Comparison of ENCODE assay signal across 9 mouse cellular contexts in genomic region chr2:91984906-91985525, GRCm38 (mm10). TPM values are rescaled to one million over a fixed set of nuclear protein-coding genes. Genes with fewer than 3 reads are reported as not detected.
DNase-seq lines count a peak whose midpoint lies in the region; ATAC-seq and TF ChIP-seq lines count a peak whose summit lies in the region.
"Had no signal": no experiment of that assay in that cellular context is flagged by ENCODE, and none has a peak within 500 bp of the region (broad histone marks: within the 10 kb centered on the region; RNA-seq: fewer than 3 reads in every experiment).

No protein-coding gene starts in this region.

- 33% methylated on average over 9 of the region's 9 CpGs for WGBS in lung, embryonic 14.5 days
- WGBS in embryonic facial prominence, embryonic 12.5 days: 32% methylated on average over 9 of the region's 9 CpGs
- WGBS in limb, embryonic 10.5 days: 25% methylated on average over 9 of the region's 9 CpGs
- 51% methylated on average over 9 of the region's 9 CpGs for WGBS in small intestine, adult 2 months

- ATAC-seq in lung, embryonic 14.5 days (ENCODE audit: insufficient read depth): no peak; the same call in none of the 2 replicates
- no peak for ATAC-seq in embryonic facial prominence, embryonic 12.5 days (ENCODE audit: insufficient number of reproducible peaks, insufficient read depth, low FRiP score, low TSS enrichment)

- 0 out of 2 replicates have a peak, but pooled peaks cover 5% of the 10 kb centered on the region for H3K4me1 ChIP-seq in lung, embryonic 14.5 days (ENCODE audit: insufficient read depth)
- peaks cover 23% of the 10 kb centered on the region for H3K4me1 ChIP-seq in embryonic facial prominence, embryonic 12.5 days
- peaks cover 56% of the 10 kb centered on the region for H3K4me1 ChIP-seq in limb, embryonic 10.5 days
- H3K4me1 ChIP-seq in small intestine, adult 2 months (ENCODE audit: control insufficient read depth, insufficient read depth, insufficient read length, low read length): peaks cover 11% of the 10 kb centered on the region; the same call in 1 of the 2 replicates

- H3K4me3 ChIP-seq in lung, embryonic 14.5 days (ENCODE audit: low read depth, low read length): no peak overlapping the region
- H3K4me3 ChIP-seq in embryonic facial prominence, embryonic 12.5 days: 0 out of 2 replicates have a peak overlapping the region, but pooled peaks have one; percentile 19
- peak overlapping the region; percentile 33 for H3K4me3 ChIP-seq in limb, embryonic 10.5 days
- H3K4me3 ChIP-seq in small intestine, adult 2 months (ENCODE audit: low read depth, low read length): no peak overlapping the region
- H3K4me3 ChIP-seq in layer of hippocampus, adult 2 months: no peak overlapping the region

- TF ChIP-seq CTCF in lung, embryonic 14.5 days (IDR thresholded peaks at IDR 0.05; ENCODE audit: low read depth): no peak
- TF ChIP-seq CTCF in small intestine, adult 2 months (IDR thresholded peaks at IDR 0.05; ENCODE audit: extremely low read depth, insufficient read length, insufficient replicate concordance, low read depth, low read length): no peak
- TF ChIP-seq CTCF in layer of hippocampus, adult 2 months (conservative IDR thresholded peaks at IDR 0.05): no peak

- H3K4me2 ChIP-seq in lung, embryonic 14.5 days: peak overlapping the region; percentile 51; the same call in 1 of the 2 replicates
- peak overlapping the region; percentile 38 for H3K4me2 ChIP-seq in embryonic facial prominence, embryonic 12.5 days (replicated peaks)

- H3K9me3 ChIP-seq in lung, embryonic 14.5 days (ENCODE audit: low read depth, low read length): no peaks in the 10 kb centered on the region
- H3K9me3 ChIP-seq in embryonic facial prominence, embryonic 12.5 days: no peaks in the 10 kb centered on the region
- H3K9me3 ChIP-seq in limb, embryonic 10.5 days (replicated peaks): no peaks in the 10 kb centered on the region

- H3K27me3 ChIP-seq in lung, embryonic 14.5 days (ENCODE audit: insufficient read depth, low read length): no peaks in the 10 kb centered on the region
- H3K27me3 ChIP-seq in embryonic facial prominence, embryonic 12.5 days: no peaks in the 10 kb centered on the region
- H3K27me3 ChIP-seq in limb, embryonic 10.5 days (ENCODE audit: low read depth, poor library complexity, severe bottlenecking): no peaks in the 10 kb centered on the region
- H3K27me3 ChIP-seq in small intestine, adult 2 months (ENCODE audit: control insufficient read depth, insufficient read depth, low read length): no peaks in the 10 kb centered on the region

- peak; percentile 37 for DNase-seq in lung, embryonic 14.5 days
- no peak for DNase-seq in lung, postnatal 25 days (ENCODE audit: low spot score)
- DNase-seq in limb, embryonic 10.5 days (ENCODE audit: low spot score): no peak
- DNase-seq in adrenal gland, adult 2 months: no peak
- DNase-seq in layer of hippocampus, adult 8-10 months (ENCODE audit: low spot score in 2 of 2): no peak
- no peak for DNase-seq in layer of hippocampus, adult 2 months (ENCODE audit: low spot score in 2 of 2)

- H3K36me3 ChIP-seq in lung, embryonic 14.5 days (ENCODE audit: insufficient read depth): peaks cover 30% of the 10 kb centered on the region
- no peaks in the 10 kb centered on the region for H3K36me3 ChIP-seq in embryonic facial prominence, embryonic 12.5 days
- H3K36me3 ChIP-seq in limb, embryonic 10.5 days: no peaks in the 10 kb centered on the region
- no peaks in the 10 kb centered on the region; the same call in 1 of the 2 replicates for H3K36me3 ChIP-seq in small intestine, adult 2 months (ENCODE audit: control insufficient read depth, insufficient read depth, low read length)

- no peak overlapping the region for H3K9ac ChIP-seq in lung, embryonic 14.5 days
- H3K9ac ChIP-seq in embryonic facial prominence, embryonic 12.5 days: 0 out of 2 replicates have a peak overlapping the region, but pooled peaks have one; percentile 17

- no peak for TF ChIP-seq POLR2A in small intestine, adult 2 months (IDR thresholded peaks at IDR 0.05; ENCODE audit: low read depth, low read length)

- H3K27ac ChIP-seq in lung, embryonic 14.5 days (ENCODE audit: low read depth): peak overlapping the region; percentile 81
- peak overlapping the region; percentile 67 for H3K27ac ChIP-seq in embryonic facial prominence, embryonic 12.5 days
- H3K27ac ChIP-seq in limb, embryonic 10.5 days: peak overlapping the region; percentile 78
- peak overlapping the region; percentile 70 for H3K27ac ChIP-seq in small intestine, adult 2 months (ENCODE audit: insufficient read depth, low read depth, low read length)
- H3K27ac ChIP-seq in layer of hippocampus, adult 2 months: no peak overlapping the region

RNA-seq across cellular contexts. Expression of gene Dgkz, which starts 9.4 kb away (rescaled TPM):
- 59.2 and 63.9 TPM in 2 replicates for polyA plus RNA-seq in lung, embryonic 14.5 days (2014; fragmentation: Nextera tagmentation; extraction: Ambion mirVana)
- polyA plus RNA-seq in embryonic facial prominence, embryonic 12.5 days (2016; fragmentation: Nextera tagmentation; extraction: Ambion mirVana): 39.1 and 40.8 TPM in 2 replicates
- 57.3 and 59.9 TPM in 2 replicates for polyA plus RNA-seq in limb, embryonic 10.5 days (2016; fragmentation: Nextera tagmentation; extraction: Ambion mirVana)
- polyA plus RNA-seq in small intestine, adult 2 months (2012; rRNA removed): 165 and 295 TPM in 2 replicates
- 10 to 100 TPM; 37.8 to 57.6 TPM for total RNA-seq in adrenal gland, adult 2 months (2021)
- polyA plus RNA-seq in adrenal gland, adult 2 months (2012; rRNA removed): 108 and 122 TPM in 2 replicates
- total RNA-seq in layer of hippocampus, adult 8-10 months (2022): 100 to 1,000 TPM; 463 to 479 (median 474) TPM
- total RNA-seq in layer of hippocampus, adult 2 months (2021): 100 to 1,000 TPM; 513 to 526 TPM

RNA-seq across cellular contexts. Expression of gene Creb3l1, which starts 39.3 kb away (rescaled TPM):
- polyA plus RNA-seq in lung, embryonic 14.5 days (2014; fragmentation: Nextera tagmentation; extraction: Ambion mirVana): 18.6 and 19.3 TPM in 2 replicates
- polyA plus RNA-seq in embryonic facial prominence, embryonic 12.5 days (2016; fragmentation: Nextera tagmentation; extraction: Ambion mirVana): 3.3 and 3.6 TPM in 2 replicates
- polyA plus RNA-seq in limb, embryonic 10.5 days (2016; fragmentation: Nextera tagmentation; extraction: Ambion mirVana): 0.45 and 1.1 TPM in 2 replicates
- polyA plus RNA-seq in small intestine, adult 2 months (2012; rRNA removed): 22.5 and 25.4 TPM in 2 replicates
- 10 to 100 TPM; 11.1 to 17.3 TPM for total RNA-seq in adrenal gland, adult 2 months (2021)
- polyA plus RNA-seq in adrenal gland, adult 2 months (2012; rRNA removed): 6.4 and 6.6 TPM in 2 replicates
- total RNA-seq in layer of hippocampus, adult 8-10 months (2022): 1 to 10 TPM; 2.5 to 2.8 (median 2.7) TPM
- 1 to 10 TPM; 3.2 to 3.6 TPM for total RNA-seq in layer of hippocampus, adult 2 months (2021)

RNA-seq across cellular contexts. Expression of gene Gm9821, which starts 39.5 kb away (rescaled TPM):
- polyA plus RNA-seq in lung, embryonic 14.5 days (2014; fragmentation: Nextera tagmentation; extraction: Ambion mirVana): 0.34 and 1.1 TPM in 2 replicates
- 0.36 and 0.73 TPM in 2 replicates for polyA plus RNA-seq in embryonic facial prominence, embryonic 12.5 days (2016; fragmentation: Nextera tagmentation; extraction: Ambion mirVana)
- polyA plus RNA-seq in limb, embryonic 10.5 days (2016; fragmentation: Nextera tagmentation; extraction: Ambion mirVana): 0.33 and 0.56 TPM in 2 replicates
- polyA plus RNA-seq in small intestine, adult 2 months (2012; rRNA removed): not detected in 2 replicates
- total RNA-seq in adrenal gland, adult 2 months (2021): not detected
- not detected in 2 replicates for polyA plus RNA-seq in adrenal gland, adult 2 months (2012; rRNA removed)
- total RNA-seq in layer of hippocampus, adult 8-10 months (2022): not detected
- not detected for total RNA-seq in layer of hippocampus, adult 2 months (2021)
- total RNA-seq: layer of hippocampus, postnatal 14 days had no signal

RNA-seq across cellular contexts. Expression of gene Mdk, which starts 52.9 kb away (rescaled TPM):
- 1,044 and 1,097 TPM in 2 replicates for polyA plus RNA-seq in lung, embryonic 14.5 days (2014; fragmentation: Nextera tagmentation; extraction: Ambion mirVana)
- polyA plus RNA-seq in embryonic facial prominence, embryonic 12.5 days (2016; fragmentation: Nextera tagmentation; extraction: Ambion mirVana): 1,900 and 1,964 TPM in 2 replicates
- polyA plus RNA-seq in limb, embryonic 10.5 days (2016; fragmentation: Nextera tagmentation; extraction: Ambion mirVana): 2,617 and 2,689 TPM in 2 replicates
- polyA plus RNA-seq in small intestine, adult 2 months (2012; rRNA removed): 2.4 and 5.9 TPM in 2 replicates
- 1 to 10 TPM; 6.0 to 8.0 TPM for total RNA-seq in adrenal gland, adult 2 months (2021)
- polyA plus RNA-seq in adrenal gland, adult 2 months (2012; rRNA removed): 1.3 and 2.1 TPM in 2 replicates
- 10 to 100 TPM; 21.4 to 27.8 (median 24.1) TPM for total RNA-seq in layer of hippocampus, adult 8-10 months (2022)
- 10 to 100 TPM; 25.3 to 31.9 TPM for total RNA-seq in layer of hippocampus, adult 2 months (2021)

RNA-seq across cellular contexts. Expression of gene Chrm4, which starts 58.0 kb away (rescaled TPM):
- polyA plus RNA-seq in lung, embryonic 14.5 days (2014; fragmentation: Nextera tagmentation; extraction: Ambion mirVana): 0.22 and 0.33 TPM in 2 replicates
- polyA plus RNA-seq in embryonic facial prominence, embryonic 12.5 days (2016; fragmentation: Nextera tagmentation; extraction: Ambion mirVana): 0.65 and 1.2 TPM in 2 replicates
- 0.67 and 0.76 TPM in 2 replicates for polyA plus RNA-seq in limb, embryonic 10.5 days (2016; fragmentation: Nextera tagmentation; extraction: Ambion mirVana)
- 2.2 and 2.9 TPM in 2 replicates for polyA plus RNA-seq in small intestine, adult 2 months (2012; rRNA removed)
- 1 to 10 TPM; 2.1 to 3.1 TPM for total RNA-seq in adrenal gland, adult 2 months (2021)
- 0.28 and 0.49 TPM in 2 replicates for polyA plus RNA-seq in adrenal gland, adult 2 months (2012; rRNA removed)
- total RNA-seq in layer of hippocampus, adult 8-10 months (2022): 10 to 100 TPM; 27.0 to 29.9 (median 29.1) TPM
- 10 to 100 TPM; 22.1 to 26.0 TPM for total RNA-seq in layer of hippocampus, adult 2 months (2021)

Comparison
In these comparisons a context has a peak if more than half of its experiments do, and no peak if none do; other contexts are left out.
1. H3K4me3 ChIP-seq: peak in embryonic facial prominence, embryonic 12.5 days (single experiment) and limb, embryonic 10.5 days (single experiment); none in lung, embryonic 14.5 days (single experiment), small intestine, adult 2 months (single experiment) and layer of hippocampus, adult 2 months (single experiment).